Mouse (Mus musculus) myocyte (in vitro differentiated cells): ENCODE data around the gene Ifnar2.

ENCODE experiments used
- CEBPB ChIP-seq: IDR thresholded peaks from 2 replicates; pipeline ENCODE4 v1.6.1; 2011; ENCODE audit warnings: mild to moderate bottlenecking, moderate library complexity; ENCODE audit not compliant: poor library complexity, insufficient read depth, severe bottlenecking
- E2F4 ChIP-seq: IDR thresholded peaks from one replicate; pipeline ENCODE4 v1.6.1; 2011; ENCODE audit warnings: mild to moderate bottlenecking, control low read depth, moderate library complexity; ENCODE audit not compliant: insufficient read depth
- MAX ChIP-seq: IDR thresholded peaks from one replicate; pipeline ENCODE4 v1.6.1; 2011; ENCODE audit warnings: low read depth, mild to moderate bottlenecking, control low read depth
- MYOD1 ChIP-seq, 3 experiments: IDR thresholded peaks; one replicate each; pipeline ENCODE4 v1.6.1; 2011; ENCODE audit warnings: control low read depth in 2 of 3, low read depth in 2 of 3, mild to moderate bottlenecking in 2 of 3, moderate library complexity in 1 of 3; ENCODE audit not compliant: insufficient read length in 2 of 3, control insufficient read depth in 1 of 3
- MYOG ChIP-seq, 3 experiments: IDR thresholded peaks; one replicate each; pipeline ENCODE4 v1.6.1; 2011; ENCODE audit warnings: control low read depth in 2 of 3, low read depth in 2 of 3, mild to moderate bottlenecking in 2 of 3; ENCODE audit not compliant: insufficient read length in 2 of 3, control insufficient read depth in 1 of 3, insufficient read depth in 1 of 3
- POLR2A ChIP-seq: IDR thresholded peaks from one replicate; pipeline ENCODE4 v1.6.1; 2011; ENCODE audit warnings: low read depth, mild to moderate bottlenecking, control low read depth, moderate library complexity; ENCODE audit not compliant: insufficient read length
- POLR2AphosphoS2 ChIP-seq: IDR thresholded peaks from one replicate; pipeline ENCODE4 v1.6.1; 2011; ENCODE audit warnings: low read depth, control low read depth; ENCODE audit not compliant: insufficient read length
- REST ChIP-seq: IDR thresholded peaks from one replicate; pipeline ENCODE4 v1.6.1; 2011; ENCODE audit warnings: mild to moderate bottlenecking, control low read depth, moderate library complexity; ENCODE audit not compliant: insufficient read depth, insufficient read length
- TCF12 ChIP-seq: IDR thresholded peaks from one replicate; pipeline ENCODE4 v1.6.1; 2011; ENCODE audit warnings: mild to moderate bottlenecking, control low read depth; ENCODE audit not compliant: poor library complexity, insufficient read depth, severe bottlenecking
- TCF3 ChIP-seq: IDR thresholded peaks from one replicate; pipeline ENCODE4 v1.6.1; 2011; ENCODE audit warnings: low read depth, control low read depth; ENCODE audit not compliant: insufficient read length

- TF ChIP-seq POLR2A (no peak), MAX (no peak), POLR2AphosphoS2 (no peak), TCF12 (no peak), CEBPB (no peak), E2F4 (no peak), MYOD1 (IDR thresholded peaks at IDR 0.05; ENCODE audit: control insufficient read depth in 1 of 3, insufficient read length in 2 of 3, low read depth in 2 of 3) (no peak), MYOG (IDR thresholded peaks at IDR 0.05; ENCODE audit: control insufficient read depth in 1 of 3, insufficient read depth in 1 of 3, insufficient read length in 2 of 3, low read depth in 2 of 3) (no peak), REST (no peak), TCF3 (no peak)
Measured at GRCm38 (mm10) chr16:91426586-91426985, 54.0 kb downstream of the Ifnar2 start.
